Mouse (Mus musculus): ENCODE data around the gene Wfdc9.

Wfdc9 gene

DNA sequence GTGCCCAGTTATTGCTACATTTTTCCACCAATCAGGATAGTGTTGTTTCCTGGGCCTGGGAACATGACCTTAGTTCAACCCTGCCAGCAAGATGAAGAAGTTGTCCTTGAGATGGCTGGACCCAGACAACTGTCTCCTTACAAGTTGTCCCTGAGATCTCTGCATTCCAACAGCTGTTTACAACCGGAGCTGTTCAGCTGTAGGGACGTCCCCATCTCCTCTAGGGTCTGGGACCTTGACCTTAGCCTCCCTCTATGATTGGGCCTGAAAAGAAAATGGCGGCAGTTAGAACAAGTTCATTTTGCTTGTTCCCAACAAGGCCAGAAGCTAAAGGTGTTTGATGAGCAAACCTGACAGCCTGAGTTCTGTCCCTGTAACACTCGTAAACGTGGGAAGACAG lies 37.3 kb downstream of the Wfdc9 start:
- DNase-seq (ENCODE audit: low spot score), result no peak

DNA sequence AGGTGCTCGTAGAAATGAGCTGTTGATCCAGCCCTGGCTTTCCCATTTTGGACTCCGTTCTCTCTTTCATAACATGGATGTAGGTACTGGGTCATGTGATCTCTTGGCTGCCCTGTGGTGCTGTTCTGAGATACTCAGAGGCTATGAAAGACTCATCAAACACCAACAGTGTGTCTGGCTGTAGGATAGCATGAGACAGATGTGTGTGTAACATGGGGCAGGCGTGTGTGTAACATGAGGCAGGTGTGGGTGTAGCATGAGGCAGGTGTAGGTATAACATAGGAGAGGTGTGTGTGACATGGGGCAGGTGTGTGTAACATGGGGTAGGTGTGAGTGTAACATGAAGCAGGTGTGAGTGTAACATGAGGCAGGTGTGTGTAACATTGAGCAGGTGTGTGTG lies 41.0 kb downstream of the Wfdc9 start:
- DNase-seq (ENCODE audit: low spot score), result no peak

- peak; percentile 68 for DNase-seq (ENCODE audit: low spot score)
Observed at GRCm38 (mm10) chr2:164613471-164613870, 42.9 kb downstream of the Wfdc9 start, which contains the start of the genes Wfdc6b and Wfdc8. Wfdc6b (plus strand) TSS chr2:164613522. Wfdc8 (minus strand) TSS chr2:164613626.

DNA sequence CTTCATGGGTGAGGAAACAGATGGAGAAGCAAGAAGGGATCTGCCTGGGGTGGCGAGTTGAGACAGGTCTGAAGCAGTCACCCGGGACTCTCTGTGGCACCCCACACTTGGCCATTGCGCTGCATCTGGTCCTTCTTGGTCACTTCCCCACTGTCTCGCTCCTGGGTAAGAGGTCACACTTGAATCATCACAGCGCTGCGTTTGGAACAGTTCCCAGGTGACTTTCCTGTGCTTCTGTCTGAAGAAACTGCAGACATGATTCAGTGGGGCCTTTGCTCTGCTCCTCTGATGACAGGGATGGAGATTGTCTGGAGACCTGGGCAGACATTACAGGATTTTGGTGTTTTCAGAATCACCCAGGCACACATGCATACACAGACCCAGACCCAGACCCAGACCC lies 47.6 kb downstream of the Wfdc9 start:
- DNase-seq (ENCODE audit: low spot score), result peak; percentile 26

DNA sequence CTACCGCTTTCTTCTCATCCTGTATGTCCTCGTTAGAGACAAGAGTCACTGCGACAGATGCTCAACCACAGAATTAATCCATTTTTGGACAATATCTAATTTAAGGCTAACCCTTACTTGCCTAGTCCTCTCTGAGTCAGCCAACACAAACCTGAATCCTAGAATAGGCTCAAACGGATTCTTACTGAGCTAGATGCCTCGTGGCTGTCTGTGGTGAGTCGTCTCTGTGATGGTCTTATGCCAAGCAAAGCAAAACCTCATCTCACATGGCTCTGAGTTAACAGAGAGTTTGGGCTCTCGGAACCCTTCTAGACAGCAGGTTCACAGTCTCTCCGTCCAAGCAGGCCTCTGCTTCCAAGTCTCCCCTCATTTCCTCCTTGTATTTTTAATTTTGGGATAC lies 52.0 kb downstream of the Wfdc9 start:
- DNase-seq (ENCODE audit: low spot score), result no peak

DNA sequence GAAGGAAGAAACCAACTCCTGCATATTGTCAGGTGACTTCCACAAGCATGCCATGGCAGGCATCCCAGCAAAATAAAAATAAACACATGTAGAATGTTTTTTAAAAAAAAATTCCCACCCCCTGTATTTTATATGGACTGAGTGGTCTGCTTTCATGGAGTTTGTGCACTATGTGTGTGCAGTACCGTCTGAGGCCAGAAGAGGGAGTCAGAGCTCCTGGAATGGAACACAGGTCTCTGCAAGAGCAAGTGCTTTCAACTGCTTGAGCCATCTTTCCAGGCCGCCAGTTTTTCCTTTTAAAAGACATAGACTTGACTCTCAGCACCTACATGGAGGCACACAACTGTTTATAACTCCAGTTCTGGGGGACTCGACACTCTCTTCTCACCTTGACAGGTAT lies 52.9 kb downstream of the Wfdc9 start:
- DNase-seq (ENCODE audit: low spot score), result no peak

GRCm38 (mm10) chr2:164600179-164600578 lies 56.2 kb downstream of the Wfdc9 start:
- DNase-seq (ENCODE audit: low spot score), result no peak

Measured in urinary bladder, postnatal 14 days (tissue).